In the genomic region with DNA sequence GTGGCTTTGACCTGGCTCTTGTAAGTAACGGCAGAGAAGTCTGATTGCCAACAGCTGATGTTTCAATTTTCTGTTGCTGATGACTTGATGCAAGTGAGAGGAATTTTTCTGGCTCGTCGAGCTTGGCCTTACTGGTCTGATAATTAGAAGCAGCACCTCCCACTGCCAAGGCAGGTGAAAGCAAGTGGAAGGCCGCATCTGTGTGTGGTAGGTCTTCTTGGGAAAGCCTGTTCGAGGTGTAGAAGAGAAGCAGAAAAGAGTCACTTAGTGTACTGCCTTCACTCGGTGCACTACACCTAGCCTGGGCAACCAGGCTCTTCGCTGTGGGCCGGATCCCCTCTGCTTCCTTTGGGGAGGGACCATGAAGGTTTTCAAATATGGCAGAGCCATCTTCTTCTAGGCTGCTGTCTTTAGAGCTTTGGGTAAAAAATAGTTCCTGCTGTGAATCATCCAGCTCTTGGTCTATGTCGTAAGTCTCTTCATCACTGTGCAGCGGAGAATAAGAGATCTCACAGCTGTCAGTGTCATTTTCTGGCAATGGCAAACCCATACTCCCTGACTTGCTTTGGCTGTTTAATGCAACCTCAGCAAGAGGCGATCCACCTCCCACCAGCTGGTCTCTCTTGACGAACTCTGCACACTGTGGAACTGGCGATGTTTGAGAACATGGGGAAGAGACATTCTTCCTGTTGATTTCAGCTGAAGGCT, we compare ENCODE assay signal across 19 mouse cellular contexts. TPM values are rescaled to one million over a fixed set of nuclear protein-coding genes. Genes with fewer than 3 reads are reported as not detected.
DNase-seq lines count a peak whose midpoint lies in the region; ATAC-seq and TF ChIP-seq lines count a peak whose summit lies in the region.
"Had no signal": no experiment of that assay in that cellular context is flagged by ENCODE, and none has a peak within 500 bp of the region (broad histone marks: within the 10 kb centered on the region; RNA-seq: fewer than 3 reads in every experiment).

No protein-coding gene starts in this region.

- H3K9me3 ChIP-seq in liver, embryonic 13.5 days (replicated peaks), result no peaks in the 10 kb centered on the region
- H3K9me3 ChIP-seq in liver, postnatal 0 days (ENCODE audit: low read length), result no peaks in the 10 kb centered on the region
- H3K9me3 ChIP-seq in lung, embryonic 16.5 days (ENCODE audit: control insufficient read depth, low read length), result no peaks in the 10 kb centered on the region
- H3K9me3 ChIP-seq in stomach, embryonic 15.5 days, result no peaks in the 10 kb centered on the region
- H3K9me3 ChIP-seq: embryonic facial prominence, embryonic 12.5 days; heart, embryonic 12.5 days; hindbrain, embryonic 13.5 days; intestine, embryonic 15.5 days; limb, embryonic 13.5 days; megakaryocyte, embryonic 14.5 days; neural tube, embryonic 12.5 days had no signal

- H3K4me1 ChIP-seq in liver, embryonic 13.5 days (replicated peaks), result peaks cover 51% of the 10 kb centered on the region
- H3K4me1 ChIP-seq in liver, postnatal 0 days (ENCODE audit: insufficient read depth), result peaks cover 23% of the 10 kb centered on the region
- peaks cover 4% of the 10 kb centered on the region for H3K4me1 ChIP-seq in lung, embryonic 16.5 days (replicated peaks; ENCODE audit: control insufficient read depth, insufficient read depth, low read length)
- peaks cover 8% of the 10 kb centered on the region for H3K4me1 ChIP-seq in stomach, embryonic 15.5 days

- peak overlapping the region; percentile 47 for H3K4me2 ChIP-seq in liver, embryonic 13.5 days
- no peak overlapping the region for H3K4me2 ChIP-seq in liver, postnatal 0 days (ENCODE audit: low read depth, low read length)
- H3K4me2 ChIP-seq in lung, embryonic 16.5 days (ENCODE audit: low read depth, low read length), result no peak overlapping the region
- H3K4me2 ChIP-seq in stomach, embryonic 15.5 days, result no peak overlapping the region
- H3K4me2 ChIP-seq: embryonic facial prominence, embryonic 12.5 days; heart, embryonic 12.5 days; hindbrain, embryonic 13.5 days; intestine, embryonic 15.5 days; limb, embryonic 13.5 days; neural tube, embryonic 12.5 days had no signal

- intact Hi-C loops in heart, postnatal 10 days (cut with DNase I), result no loop called here
- intact Hi-C loops in heart, postnatal 36 days (cut with DNase I), result no loop called here

- no peak overlapping the region for H3K4me3 ChIP-seq in liver, embryonic 13.5 days (replicated peaks)
- H3K4me3 ChIP-seq in liver, postnatal 0 days (ENCODE audit: low read depth, low read length), result no peak overlapping the region
- no peak overlapping the region for H3K4me3 ChIP-seq in lung, embryonic 16.5 days (ENCODE audit: low read length)
- no peak overlapping the region for H3K4me3 ChIP-seq in stomach, embryonic 15.5 days (replicated peaks)
- H3K4me3 ChIP-seq: embryonic facial prominence, embryonic 12.5 days; heart, embryonic 12.5 days; hindbrain, embryonic 13.5 days; intestine, embryonic 15.5 days; limb, embryonic 13.5 days; megakaryocyte, embryonic 14.5 days; neural tube, embryonic 12.5 days had no signal

- no peak for TF ChIP-seq EP300 in liver, postnatal 0 days (IDR thresholded peaks at IDR 0.05; ENCODE audit: low read depth)

- ATAC-seq in liver, embryonic 13.5 days (ENCODE audit: low read depth), result no peak
- ATAC-seq in liver, postnatal 0 days, result no peak
- ATAC-seq in lung, embryonic 16.5 days (ENCODE audit: low read depth), result peak; percentile 80
- no peak for ATAC-seq in stomach, embryonic 15.5 days (ENCODE audit: insufficient read depth, low FRiP score, low read depth)
- ATAC-seq: intestine, embryonic 15.5 days; midbrain, embryonic 16.5 days had no signal

- peaks cover 45% of the 10 kb centered on the region for H3K36me3 ChIP-seq in liver, embryonic 13.5 days
- H3K36me3 ChIP-seq in liver, postnatal 0 days (replicated peaks; ENCODE audit: insufficient read depth, low read length), result peaks cover 33% of the 10 kb centered on the region
- peaks cover 7% of the 10 kb centered on the region for H3K36me3 ChIP-seq in lung, embryonic 16.5 days (ENCODE audit: control insufficient read depth, insufficient read depth, low read length)
- peaks cover 5% of the 10 kb centered on the region for H3K36me3 ChIP-seq in stomach, embryonic 15.5 days

- H3K27me3 ChIP-seq in liver, embryonic 13.5 days, result no peaks in the 10 kb centered on the region
- H3K27me3 ChIP-seq in liver, postnatal 0 days (ENCODE audit: insufficient read depth, low read length), result no peaks in the 10 kb centered on the region
- H3K27me3 ChIP-seq in lung, embryonic 16.5 days (ENCODE audit: control insufficient read depth, insufficient read depth, low read depth, low read length), result no peaks in the 10 kb centered on the region
- H3K27me3 ChIP-seq in stomach, embryonic 15.5 days (replicated peaks), result no peaks in the 10 kb centered on the region
- H3K27me3 ChIP-seq: embryonic facial prominence, embryonic 12.5 days; heart, embryonic 12.5 days; hindbrain, embryonic 13.5 days; intestine, embryonic 15.5 days; limb, embryonic 13.5 days; megakaryocyte, embryonic 14.5 days; neural tube, embryonic 12.5 days had no signal

- TF ChIP-seq CTCF in liver, postnatal 0 days (IDR thresholded peaks at IDR 0.05; ENCODE audit: low read depth), result no peak

- DNase-seq in heart, postnatal 10 days, result peak; percentile 60 to 64
- no peak for DNase-seq in heart, postnatal 36 days
- DNase-seq in liver, embryonic 13.5 days, result no peak
- DNase-seq in liver, postnatal 0 days, result no peak
- no peak for DNase-seq in yolk sac, embryonic 10.5 days (ENCODE audit: low spot score)
- DNase-seq in cerebellum, adult 8-10 months, result no peak
- DNase-seq: cerebellum, adult 11-12 months; gastrocnemius, postnatal 10 days; thymus, postnatal 25 days had no signal

- WGBS in liver, embryonic 13.5 days (ENCODE audit: insufficient replicate concordance), result 85% methylated on average over 13 of the region's 13 CpGs
- WGBS in liver, postnatal 0 days (ENCODE audit: insufficient replicate concordance), result 89% methylated on average over 13 of the region's 13 CpGs
- WGBS in lung, embryonic 16.5 days, result 75% methylated on average over 13 of the region's 13 CpGs
- WGBS in stomach, embryonic 15.5 days, result 74% methylated on average over 13 of the region's 13 CpGs

- H3K27ac ChIP-seq in liver, embryonic 13.5 days, result no peak overlapping the region
- H3K27ac ChIP-seq in liver, postnatal 0 days (ENCODE audit: low read depth), result no peak overlapping the region
- peak overlapping the region; percentile 76 for H3K27ac ChIP-seq in lung, embryonic 16.5 days (ENCODE audit: low read length)
- H3K27ac ChIP-seq in stomach, embryonic 15.5 days, result peak overlapping the region; percentile 44
- H3K27ac ChIP-seq: embryonic facial prominence, embryonic 12.5 days; hindbrain, embryonic 13.5 days; intestine, embryonic 15.5 days; limb, embryonic 13.5 days; neural tube, embryonic 12.5 days had no signal

- H3K9ac ChIP-seq in liver, embryonic 13.5 days, result 0 out of 2 replicates have a peak overlapping the region, but pooled peaks have one; percentile 53
- H3K9ac ChIP-seq in liver, postnatal 0 days (replicated peaks), result no peak overlapping the region
- H3K9ac ChIP-seq in lung, embryonic 16.5 days (ENCODE audit: low read length), result no peak overlapping the region
- H3K9ac ChIP-seq in stomach, embryonic 15.5 days, result no peak overlapping the region
- H3K9ac ChIP-seq: embryonic facial prominence, embryonic 12.5 days; heart, embryonic 12.5 days; hindbrain, embryonic 13.5 days; intestine, embryonic 15.5 days; limb, embryonic 13.5 days; neural tube, embryonic 12.5 days had no signal

RNA-seq across cellular contexts. Expression of gene Dclre1a, which starts 3.2 kb away (rescaled TPM):
- 10 to 100 TPM; 11.2 to 11.7 TPM for total RNA-seq in heart, postnatal 10 days (2021)
- 10 to 100 TPM in 1 of 2 experiments, 1 to 10 TPM in 1; 8.5 to 10.7 TPM for total RNA-seq in heart, postnatal 36 days (2021)
- polyA plus RNA-seq in liver, embryonic 13.5 days (2015; fragmentation: Nextera tagmentation; extraction: Ambion mirVana), result 19.2 and 21.5 TPM in 2 replicates
- polyA plus RNA-seq in liver, postnatal 0 days (2015; fragmentation: Nextera tagmentation; extraction: Ambion mirVana), result 12.1 and 14.8 TPM in 2 replicates
- polyA plus RNA-seq in lung, embryonic 16.5 days (2015; fragmentation: Nextera tagmentation; extraction: Ambion mirVana), result 17.7 and 22.3 TPM in 2 replicates
- polyA plus RNA-seq in stomach, embryonic 15.5 days (2015; fragmentation: Nextera tagmentation; extraction: Ambion mirVana), result 24.9 and 25.7 TPM in 2 replicates

RNA-seq across cellular contexts. Expression of gene Nhlrc2, which starts 3.2 kb away (rescaled TPM):
- 10 to 100 TPM; 25.6 to 26.8 TPM for total RNA-seq in heart, postnatal 10 days (2021)
- 10 to 100 TPM; 25.1 to 25.4 TPM for total RNA-seq in heart, postnatal 36 days (2021)
- 7.7 and 8.2 TPM in 2 replicates for polyA plus RNA-seq in liver, embryonic 13.5 days (2015; fragmentation: Nextera tagmentation; extraction: Ambion mirVana)
- 6.5 and 6.6 TPM in 2 replicates for polyA plus RNA-seq in liver, postnatal 0 days (2015; fragmentation: Nextera tagmentation; extraction: Ambion mirVana)
- 18.4 and 19.8 TPM in 2 replicates for polyA plus RNA-seq in lung, embryonic 16.5 days (2015; fragmentation: Nextera tagmentation; extraction: Ambion mirVana)
- 16.6 and 16.9 TPM in 2 replicates for polyA plus RNA-seq in stomach, embryonic 15.5 days (2015; fragmentation: Nextera tagmentation; extraction: Ambion mirVana)

Comparison
In these comparisons a context has a peak if more than half of its experiments do, and no peak if none do; other contexts are left out.
1. DNase-seq: peak in heart, postnatal 10 days (2 of 2); none in heart, postnatal 36 days (0 of 2), liver, embryonic 13.5 days (single experiment), liver, postnatal 0 days (single experiment), yolk sac, embryonic 10.5 days (single experiment) and cerebellum, adult 8-10 months (single experiment).
2. H3K27ac ChIP-seq: peak in lung, embryonic 16.5 days (single experiment) and stomach, embryonic 15.5 days (single experiment); none in liver, embryonic 13.5 days (single experiment) and liver, postnatal 0 days (single experiment).